Mouse (Mus musculus): ENCODE data around the gene Rin2. TPM values are rescaled to one million over a fixed set of nuclear protein-coding genes. Genes with fewer than 3 reads are reported as not detected.
A peak's percentile ranks its signal among the peaks of the same experiment; 100 is the strongest.

Gene Rin2
- polyA plus RNA-seq, 1 experiment from 2014 or later: 37.9 TPM

- H3K4me3 ChIP-seq (ENCODE audit: low read length): peak overlapping the region; percentile 19; the same call in 1 of the 2 replicates
- no peaks in the 10 kb centered on the region for H3K9me3 ChIP-seq (ENCODE audit: control insufficient read depth, low read length)
- peak overlapping the region; percentile 68 for H3K4me2 ChIP-seq (ENCODE audit: low read depth, low read length)
- no peak for ATAC-seq (ENCODE audit: low read depth)
- H3K27ac ChIP-seq (ENCODE audit: low read length): peak overlapping the region; percentile 33
- H3K27me3 ChIP-seq (ENCODE audit: control insufficient read depth, insufficient read depth, low read depth, low read length): no peaks in the 10 kb centered on the region
- 39% methylated on average over 7 of the region's 7 CpGs for WGBS
- peaks cover 36% of the 10 kb centered on the region for H3K4me1 ChIP-seq (replicated peaks; ENCODE audit: control insufficient read depth, insufficient read depth, low read length)
- no peaks in the 10 kb centered on the region for H3K36me3 ChIP-seq (ENCODE audit: control insufficient read depth, insufficient read depth, low read length)
- no peak overlapping the region; the same call in 1 of the 2 replicates for H3K9ac ChIP-seq (ENCODE audit: low read length)
Observed at GRCm38 (mm10) chr2:145787486-145787885, 112.5 kb downstream of the Rin2 start.

- ATAC-seq (ENCODE audit: low read depth): no peak
- H3K36me3 ChIP-seq (ENCODE audit: control insufficient read depth, insufficient read depth, low read length): no peaks in the 10 kb centered on the region
- no peak overlapping the region for H3K4me2 ChIP-seq (ENCODE audit: low read depth, low read length)
- H3K4me3 ChIP-seq (ENCODE audit: low read length): no peak overlapping the region
- H3K27me3 ChIP-seq (ENCODE audit: control insufficient read depth, insufficient read depth, low read depth, low read length): no peaks in the 10 kb centered on the region
- H3K9ac ChIP-seq (ENCODE audit: low read length): no peak overlapping the region
- peaks cover 34% of the 10 kb centered on the region for H3K4me1 ChIP-seq (replicated peaks; ENCODE audit: control insufficient read depth, insufficient read depth, low read length)
- no peaks in the 10 kb centered on the region for H3K9me3 ChIP-seq (ENCODE audit: control insufficient read depth, low read length)
- H3K27ac ChIP-seq (ENCODE audit: low read length): no peak overlapping the region
- 92% methylated on average over 3 of the region's 3 CpGs for WGBS
Observed at GRCm38 (mm10) chr2:145788562-145789346, 113.7 kb downstream of the Rin2 start.

GRCm38 (mm10) chr2:145793702-145794101, 118.7 kb downstream of the Rin2 start:
- no peaks in the 10 kb centered on the region for H3K27me3 ChIP-seq (ENCODE audit: control insufficient read depth, insufficient read depth, low read depth, low read length)
- no peak overlapping the region for H3K9ac ChIP-seq (ENCODE audit: low read length)
- 0 out of 2 replicates have a peak, but pooled peaks cover 2% of the 10 kb centered on the region for H3K36me3 ChIP-seq (ENCODE audit: control insufficient read depth, insufficient read depth, low read length)
- H3K27ac ChIP-seq (ENCODE audit: low read length): no peak overlapping the region
- H3K4me1 ChIP-seq (replicated peaks; ENCODE audit: control insufficient read depth, insufficient read depth, low read length): no peaks in the 10 kb centered on the region
- 20% methylated on average over 1 of the region's 1 CpGs for WGBS
- ATAC-seq (ENCODE audit: low read depth): no peak
- H3K4me2 ChIP-seq (ENCODE audit: low read depth, low read length): no peak overlapping the region
- H3K4me3 ChIP-seq (ENCODE audit: low read length): no peak overlapping the region
- no peaks in the 10 kb centered on the region for H3K9me3 ChIP-seq (ENCODE audit: control insufficient read depth, low read length)

- ATAC-seq (ENCODE audit: low read depth): peak; percentile 54; the same call in 1 of the 2 replicates
Observed at GRCm38 (mm10) chr2:145794318-145794954, 119.4 kb downstream of the Rin2 start.

GRCm38 (mm10) chr2:145797851-145798250, 122.8 kb downstream of the Rin2 start:
- H3K4me1 ChIP-seq (replicated peaks; ENCODE audit: control insufficient read depth, insufficient read depth, low read length): no peaks in the 10 kb centered on the region
- WGBS: 55% methylated on average over 1 of the region's 1 CpGs
- 0 out of 2 replicates have a peak, but pooled peaks cover 2% of the 10 kb centered on the region for H3K36me3 ChIP-seq (ENCODE audit: control insufficient read depth, insufficient read depth, low read length)
- H3K27me3 ChIP-seq (ENCODE audit: control insufficient read depth, insufficient read depth, low read depth, low read length): no peaks in the 10 kb centered on the region
- no peak overlapping the region for H3K4me2 ChIP-seq (ENCODE audit: low read depth, low read length)
- ATAC-seq (ENCODE audit: low read depth): peak; percentile 52; the same call in 1 of the 2 replicates
- H3K9me3 ChIP-seq (ENCODE audit: control insufficient read depth, low read length): no peaks in the 10 kb centered on the region
- H3K27ac ChIP-seq (ENCODE audit: low read length): 0 out of 2 replicates have a peak overlapping the region, but pooled peaks have one; percentile 42
- H3K9ac ChIP-seq (ENCODE audit: low read length): no peak overlapping the region
- H3K4me3 ChIP-seq (ENCODE audit: low read length): no peak overlapping the region

More at GRCm38 (mm10) chr2:145794318-145794954, 119.4 kb downstream of the Rin2 start:
- Histone ChIP-seq H3K27me3 (ENCODE audit: control insufficient read depth, insufficient read depth, low read depth, low read length) (no peaks in the 10 kb centered on the region), H3K4me3 (ENCODE audit: low read length) (no peak overlapping the region), H3K9ac (ENCODE audit: low read length) (no peak overlapping the region), H3K4me1 (replicated peaks; ENCODE audit: control insufficient read depth, insufficient read depth, low read length) (no peaks in the 10 kb centered on the region), H3K27ac (ENCODE audit: low read length) (no peak overlapping the region), H3K36me3 (ENCODE audit: control insufficient read depth, insufficient read depth, low read length) (0 out of 2 replicates have a peak, but pooled peaks cover 2% of the 10 kb centered on the region), H3K4me2 (ENCODE audit: low read depth, low read length) (no peak overlapping the region), H3K9me3 (ENCODE audit: control insufficient read depth, low read length) (no peaks in the 10 kb centered on the region)
- 36% methylated on average over 5 of the region's 5 CpGs for WGBS

GRCm38 (mm10) chr2:145798954-145799353, 123.9 kb downstream of the Rin2 start:
- no peak for ATAC-seq (ENCODE audit: low read depth)
- 0 out of 2 replicates have a peak, but pooled peaks cover 2% of the 10 kb centered on the region for H3K36me3 ChIP-seq (ENCODE audit: control insufficient read depth, insufficient read depth, low read length)

GRCm38 (mm10) chr2:145801322-145802052, 126.5 kb downstream of the Rin2 start:
- no peak overlapping the region for H3K27ac ChIP-seq (ENCODE audit: low read length)
- 73% methylated on average over 9 of the region's 9 CpGs for WGBS

More at GRCm38 (mm10) chr2:145798954-145799353, 123.9 kb downstream of the Rin2 start:
- H3K27me3 ChIP-seq (ENCODE audit: control insufficient read depth, insufficient read depth, low read depth, low read length): no peaks in the 10 kb centered on the region
- H3K9me3 ChIP-seq (ENCODE audit: control insufficient read depth, low read length): no peaks in the 10 kb centered on the region
- no peak overlapping the region for H3K27ac ChIP-seq (ENCODE audit: low read length)
- H3K4me3 ChIP-seq (ENCODE audit: low read length): no peak overlapping the region
- 60% methylated on average over 3 of the region's 3 CpGs for WGBS
- H3K4me2 ChIP-seq (ENCODE audit: low read depth, low read length): no peak overlapping the region
- H3K9ac ChIP-seq (ENCODE audit: low read length): no peak overlapping the region
- H3K4me1 ChIP-seq (replicated peaks; ENCODE audit: control insufficient read depth, insufficient read depth, low read length): no peaks in the 10 kb centered on the region

GRCm38 (mm10) chr2:145802626-145803025, 127.6 kb downstream of the Rin2 start:
- Histone ChIP-seq H3K9me3 (ENCODE audit: control insufficient read depth, low read length) (peaks cover 3% of the 10 kb centered on the region; the same call in 1 of the 2 replicates), H3K27ac (ENCODE audit: low read length) (no peak overlapping the region), H3K27me3 (ENCODE audit: control insufficient read depth, insufficient read depth, low read depth, low read length) (no peaks in the 10 kb centered on the region), H3K4me1 (replicated peaks; ENCODE audit: control insufficient read depth, insufficient read depth, low read length) (no peaks in the 10 kb centered on the region), H3K9ac (ENCODE audit: low read length) (no peak overlapping the region), H3K36me3 (ENCODE audit: control insufficient read depth, insufficient read depth, low read length) (peaks cover 3% of the 10 kb centered on the region; the same call in 1 of the 2 replicates), H3K4me3 (ENCODE audit: low read length) (no peak overlapping the region), H3K4me2 (ENCODE audit: low read depth, low read length) (no peak overlapping the region)
- ATAC-seq (ENCODE audit: low read depth): no peak
- 73% methylated on average over 2 of the region's 2 CpGs for WGBS

More at GRCm38 (mm10) chr2:145801322-145802052, 126.5 kb downstream of the Rin2 start:
- Histone ChIP-seq H3K4me3 (ENCODE audit: low read length) (no peak overlapping the region), H3K4me1 (replicated peaks; ENCODE audit: control insufficient read depth, insufficient read depth, low read length) (no peaks in the 10 kb centered on the region), H3K4me2 (ENCODE audit: low read depth, low read length) (no peak overlapping the region), H3K27me3 (ENCODE audit: control insufficient read depth, insufficient read depth, low read depth, low read length) (no peaks in the 10 kb centered on the region), H3K9ac (ENCODE audit: low read length) (no peak overlapping the region), H3K36me3 (ENCODE audit: control insufficient read depth, insufficient read depth, low read length) (peaks cover 5% of the 10 kb centered on the region; the same call in 1 of the 2 replicates), H3K9me3 (ENCODE audit: control insufficient read depth, low read length) (peaks cover 3% of the 10 kb centered on the region; the same call in 1 of the 2 replicates)
- ATAC-seq (ENCODE audit: low read depth): no peak
